Mouse (Mus musculus) stomach, embryonic 15.5 days (tissue): ENCODE data around the gene Gm5127. TPM values are rescaled to one million over a fixed set of nuclear protein-coding genes. Genes with fewer than 3 reads are reported as not detected.

Experiments used
- ATAC-seq: fragments of 200-750 bp; cut with Nextera tagmentation; 2 replicates; pipeline ENCODE4 v1.8.0; 2017; ENCODE audit warnings: low read depth, moderate number of reproducible peaks, moderate TSS enrichment; ENCODE audit not compliant: insufficient read depth, low FRiP score
- H3K27ac ChIP-seq: fragments of 300-500 bp; sonication (generic); 2 replicates; pipeline ENCODE4 v1.5.1; 2015; ENCODE audit warnings: mild to moderate bottlenecking, inconsistent platforms
- H3K27me3 ChIP-seq: fragments of 300-500 bp; sonication (generic); replicated peaks from 2 replicates; pipeline ENCODE4 v1.6.1; 2015; ENCODE audit warnings: inconsistent platforms
- H3K36me3 ChIP-seq: fragments of 300-500 bp; sonication (generic); 2 replicates; pipeline ENCODE4 v1.6.1; 2015; ENCODE audit warnings: inconsistent platforms
- H3K4me1 ChIP-seq: fragments of 300-500 bp; sonication (generic); 2 replicates; pipeline ENCODE4 v1.6.1; 2015; ENCODE audit warnings: inconsistent platforms
- H3K4me2 ChIP-seq: fragments of 300-500 bp; sonication (generic); 2 replicates; pipeline ENCODE4 v1.6.1; 2015; ENCODE audit warnings: mild to moderate bottlenecking, inconsistent platforms
- H3K4me3 ChIP-seq: fragments of 300-500 bp; sonication (generic); replicated peaks from 2 replicates; pipeline ENCODE4 v1.5.1; 2015; ENCODE audit warnings: inconsistent platforms
- H3K9ac ChIP-seq: fragments of 300-500 bp; sonication (generic); 2 replicates; pipeline ENCODE4 v1.6.1; 2015; ENCODE audit warnings: inconsistent platforms
- H3K9me3 ChIP-seq: fragments of 300-500 bp; sonication (generic); 2 replicates; pipeline ENCODE4 v1.6.1; 2016; ENCODE audit warnings: inconsistent platforms
- WGBS: fragments of 180-500 bp; shearing (Covaris S2); methylation state at CpG from one replicate; pipeline ENCODE4 v1.1.7; 2015; 5-methylcytosine and 5-hydroxymethylcytosine counted together
- polyA plus RNA-seq: library from polyadenylated mRNA; unstranded; fragments of >200 nt; fragmentation: Nextera tagmentation; extraction: Ambion mirVana; gene quantifications from 2 replicates; pipeline ENCODE4 v1.2.1, GENCODE M21; 2015

Gene Gm5127
- polyA plus RNA-seq: 0.14 and 0.18 TPM in 2 replicates

- H3K27me3 ChIP-seq: no peaks in the 10 kb centered on the region
- no peak within 1 kb of the TSS for H3K4me3 ChIP-seq
- no peak within 1 kb of the TSS for H3K9ac ChIP-seq
- no peak within 1 kb of the TSS for H3K4me2 ChIP-seq
- H3K9me3 ChIP-seq: no peaks in the 10 kb centered on the region
- H3K36me3 ChIP-seq: no peaks in the 10 kb centered on the region
- no peak for ATAC-seq
- no peaks in the 10 kb centered on the region for H3K4me1 ChIP-seq
- no peak within 1 kb of the TSS for H3K27ac ChIP-seq
- WGBS: 48% methylated on average over 3 of the region's 3 CpGs
Measured at GRCm38 (mm10) chrX:106582886-106583285, at the start of gene Gm5127. TSS of gene Gm5127 (plus strand) at chrX:106583186.

GRCm38 (mm10) chrX:106536359-106536758 lies 46.6 kb upstream of the Gm5127 start:
- no peak for ATAC-seq
- no peak overlapping the region for H3K4me3 ChIP-seq

GRCm38 (mm10) chrX:106555457-106555856 lies 27.5 kb upstream of the Gm5127 start:
- H3K36me3 ChIP-seq: no peaks in the 10 kb centered on the region
- no peak for ATAC-seq
- no peak overlapping the region for H3K27ac ChIP-seq
- no peaks in the 10 kb centered on the region for H3K4me1 ChIP-seq
- H3K4me3 ChIP-seq: no peak overlapping the region
- no peak overlapping the region for H3K9ac ChIP-seq
- no peaks in the 10 kb centered on the region for H3K27me3 ChIP-seq
- WGBS: 55% methylated on average over 2 of the region's 2 CpGs
- no peaks in the 10 kb centered on the region for H3K9me3 ChIP-seq
- H3K4me2 ChIP-seq: no peak overlapping the region

More at GRCm38 (mm10) chrX:106536359-106536758, 46.6 kb upstream of the Gm5127 start:
- Histone ChIP-seq H3K4me2 (no peak overlapping the region), H3K27me3 (no peaks in the 10 kb centered on the region), H3K9me3 (no peaks in the 10 kb centered on the region), H3K36me3 (no peaks in the 10 kb centered on the region), H3K9ac (no peak overlapping the region), H3K4me1 (no peaks in the 10 kb centered on the region), H3K27ac (no peak overlapping the region)
- WGBS: 30% methylated on average over 3 of the region's 3 CpGs

GRCm38 (mm10) chrX:106578966-106579365 lies 4.0 kb upstream of the Gm5127 start:
- H3K36me3 ChIP-seq: no peaks in the 10 kb centered on the region
- H3K4me1 ChIP-seq: no peaks in the 10 kb centered on the region
- WGBS: 65% methylated on average over 3 of the region's 3 CpGs
- H3K27ac ChIP-seq: no peak overlapping the region
- no peaks in the 10 kb centered on the region for H3K9me3 ChIP-seq
- no peak overlapping the region for H3K4me3 ChIP-seq
- ATAC-seq: no peak
- H3K9ac ChIP-seq: no peak overlapping the region
- H3K27me3 ChIP-seq: no peaks in the 10 kb centered on the region
- H3K4me2 ChIP-seq: no peak overlapping the region

- ATAC-seq: no peak
- Histone ChIP-seq H3K9ac (no peak overlapping the region), H3K4me3 (no peak overlapping the region), H3K27ac (no peak overlapping the region), H3K36me3 (no peaks in the 10 kb centered on the region), H3K4me2 (no peak overlapping the region), H3K4me1 (no peaks in the 10 kb centered on the region), H3K9me3 (no peaks in the 10 kb centered on the region), H3K27me3 (no peaks in the 10 kb centered on the region)
Measured at GRCm38 (mm10) chrX:106580410-106580809, 2.6 kb upstream of the Gm5127 start.

- Histone ChIP-seq H3K27me3 (no peaks in the 10 kb centered on the region), H3K9ac (no peak overlapping the region), H3K27ac (no peak overlapping the region), H3K4me2 (no peak overlapping the region), H3K4me3 (no peak overlapping the region), H3K9me3 (no peaks in the 10 kb centered on the region), H3K36me3 (no peaks in the 10 kb centered on the region), H3K4me1 (no peaks in the 10 kb centered on the region)
- no peak for ATAC-seq
- 47% methylated on average over 2 of the region's 2 CpGs for WGBS
Measured at GRCm38 (mm10) chrX:106582197-106582596, 789 bp upstream of the Gm5127 start.

- H3K27me3 ChIP-seq: no peaks in the 10 kb centered on the region
- no peaks in the 10 kb centered on the region for H3K4me1 ChIP-seq
- no peak overlapping the region for H3K9ac ChIP-seq
- H3K4me3 ChIP-seq: no peak overlapping the region
- no peak for ATAC-seq
- no peaks in the 10 kb centered on the region for H3K9me3 ChIP-seq
- H3K4me2 ChIP-seq: no peak overlapping the region
- no peak overlapping the region for H3K27ac ChIP-seq
- no peaks in the 10 kb centered on the region for H3K36me3 ChIP-seq
Measured at GRCm38 (mm10) chrX:106593914-106594313, 10.9 kb downstream of the Gm5127 start.

GRCm38 (mm10) chrX:106595904-106596303 lies 12.9 kb downstream of the Gm5127 start:
- no peak overlapping the region for H3K27ac ChIP-seq
- no peaks in the 10 kb centered on the region for H3K27me3 ChIP-seq
- no peaks in the 10 kb centered on the region for H3K36me3 ChIP-seq
- no peak overlapping the region for H3K4me2 ChIP-seq
- no peaks in the 10 kb centered on the region for H3K9me3 ChIP-seq
- H3K4me1 ChIP-seq: no peaks in the 10 kb centered on the region
- no peak overlapping the region for H3K4me3 ChIP-seq
- no peak for ATAC-seq
- WGBS: 86% methylated on average over 1 of the region's 1 CpGs
- no peak overlapping the region for H3K9ac ChIP-seq

GRCm38 (mm10) chrX:106602574-106603258 lies 19.7 kb downstream of the Gm5127 start:
- Histone ChIP-seq H3K4me3 (peak overlapping the region; percentile 21), H3K4me2 (peak overlapping the region; percentile 37), H3K27me3 (no peaks in the 10 kb centered on the region), H3K36me3 (no peaks in the 10 kb centered on the region), H3K9me3 (no peaks in the 10 kb centered on the region), H3K4me1 (no peaks in the 10 kb centered on the region), H3K9ac (no peak overlapping the region), H3K27ac (no peak overlapping the region)
- ATAC-seq: no peak
- whole genome bisulfite sequencing: 17% methylated on average over 9 of the region's 9 CpGs

- H3K4me2 ChIP-seq: peak within 1 kb of the TSS; percentile 37
- no peaks in the 10 kb centered on the region for H3K9me3 ChIP-seq
- H3K27ac ChIP-seq: no peak within 1 kb of the TSS
- no peak; the same call in 1 of the 2 replicates for ATAC-seq
- H3K4me1 ChIP-seq: no peaks in the 10 kb centered on the region
- WGBS: 24% methylated on average over 6 of the region's 6 CpGs
- no peaks in the 10 kb centered on the region for H3K27me3 ChIP-seq
- no peak within 1 kb of the TSS for H3K9ac ChIP-seq
- H3K4me3 ChIP-seq: peak within 1 kb of the TSS; percentile 21
- H3K36me3 ChIP-seq: no peaks in the 10 kb centered on the region
Measured at GRCm38 (mm10) chrX:106603386-106603785, 20.4 kb downstream of the Gm5127 start, which contains the start of gene Cysltr1. TSS of gene Cysltr1 (minus strand) at chrX:106603679.

GRCm38 (mm10) chrX:106622512-106622911 lies 39.5 kb downstream of the Gm5127 start:
- H3K4me2 ChIP-seq: no peak overlapping the region
- 81% methylated on average over 1 of the region's 1 CpGs for WGBS

GRCm38 (mm10) chrX:106623667-106624066 lies 40.7 kb downstream of the Gm5127 start:
- no peak overlapping the region for H3K27ac ChIP-seq
- no peak overlapping the region for H3K9ac ChIP-seq
- 35% methylated on average over 3 of the region's 3 CpGs for WGBS

More at GRCm38 (mm10) chrX:106622512-106622911, 39.5 kb downstream of the Gm5127 start:
- no peak for ATAC-seq
- no peaks in the 10 kb centered on the region for H3K9me3 ChIP-seq
- H3K9ac ChIP-seq: no peak overlapping the region
- no peaks in the 10 kb centered on the region for H3K4me1 ChIP-seq
- no peak overlapping the region for H3K27ac ChIP-seq
- no peaks in the 10 kb centered on the region for H3K36me3 ChIP-seq
- H3K4me3 ChIP-seq: no peak overlapping the region
- no peaks in the 10 kb centered on the region for H3K27me3 ChIP-seq

More at GRCm38 (mm10) chrX:106623667-106624066, 40.7 kb downstream of the Gm5127 start:
- Histone ChIP-seq H3K9me3 (no peaks in the 10 kb centered on the region), H3K27me3 (no peaks in the 10 kb centered on the region), H3K4me3 (no peak overlapping the region), H3K4me2 (no peak overlapping the region), H3K36me3 (no peaks in the 10 kb centered on the region), H3K4me1 (no peaks in the 10 kb centered on the region)
- ATAC-seq: no peak
